In genomic region chr16:38632147-38632546, GRCm38 (mm10) we compare ENCODE assay signal across 8 mouse cellular contexts.
DNase-seq lines count a peak whose midpoint lies in the region; ATAC-seq lines count a peak whose summit lies in the region.

No protein-coding gene starts in this region.

- no peaks in the 10 kb centered on the region for H3K27me3 ChIP-seq in heart, embryonic 12.5 days (replicated peaks)

- no peak overlapping the region for H3K27ac ChIP-seq in heart, embryonic 12.5 days (ENCODE audit: poor library complexity, severe bottlenecking)

- peak; percentile 67 to 88 for DNase-seq in heart, adult 18-20 months
- DNase-seq in adrenal gland, postnatal 36 days, result peak; percentile 78 to 86
- DNase-seq in layer of hippocampus, postnatal 10 days (ENCODE audit: low spot score in 2 of 2), result peak; percentile 63 to 78
- DNase-seq in testis, postnatal 10 days (ENCODE audit: low spot score), result peak; percentile 79

- ATAC-seq in heart, embryonic 12.5 days (ENCODE audit: insufficient number of reproducible peaks, low FRiP score), result no peak
- ATAC-seq in CD4-positive, CD25-positive, alpha-beta regulatory T cell, adult 4 months, result peak; percentile 81
- peak; percentile 76 for ATAC-seq in granulocyte monocyte progenitor cell, adult 5-6 weeks (replicated peaks; ENCODE audit: poor library complexity, severe bottlenecking)
- peak; percentile 88 for ATAC-seq in megakaryocyte progenitor cell, adult 5-6 weeks (replicated peaks; ENCODE audit: poor library complexity)

- H3K9ac ChIP-seq in heart, embryonic 12.5 days, result no peak overlapping the region

- H3K4me1 ChIP-seq in heart, embryonic 12.5 days (replicated peaks), result peaks cover 45% of the 10 kb centered on the region

- no peaks in the 10 kb centered on the region for H3K9me3 ChIP-seq in heart, embryonic 12.5 days (replicated peaks)

- WGBS in heart, embryonic 12.5 days, result 67% methylated on average over 6 of the region's 6 CpGs

- H3K4me2 ChIP-seq in heart, embryonic 12.5 days, result no peak overlapping the region

- peaks cover 44% of the 10 kb centered on the region for H3K36me3 ChIP-seq in heart, embryonic 12.5 days

- H3K4me3 ChIP-seq in heart, embryonic 12.5 days, result no peak overlapping the region
